Mouse (Mus musculus) CH12.LX (cell line): ENCODE data around the gene Zfp239. TPM values are rescaled to one million over a fixed set of nuclear protein-coding genes. Genes with fewer than 3 reads are reported as not detected.

Experiments
- DNase-seq: peaks from one replicate; pipeline ENCODE4 v3.0.0-alpha.2; 2013; ENCODE audit errors: extremely low read depth
- H3K27ac ChIP-seq: 2 replicates; pipeline ENCODE4 v1.5.1; 2012; ENCODE audit warnings: low read depth, mild to moderate bottlenecking, control low read depth, moderate library complexity; ENCODE audit not compliant: insufficient read depth
- H3K27me3 ChIP-seq: replicated peaks from 2 replicates; pipeline ENCODE3; 2012; ENCODE audit warnings: inconsistent platforms
- H3K36me3 ChIP-seq, 2 experiments: replicated peaks in 1 of 2; 2 replicates each; pipeline versions ENCODE3 to v1.6.1; 2012; ENCODE audit warnings: inconsistent platforms in 1 of 2, low read length in 1 of 2, mild to moderate bottlenecking in 1 of 2, mixed read lengths in 1 of 2, moderate library complexity in 1 of 2; ENCODE audit not compliant: control insufficient read depth in 1 of 2, insufficient read depth in 1 of 2
- H3K4me1 ChIP-seq, 2 experiments: 2 replicates each; pipeline ENCODE4 v1.6.1; 2012; ENCODE audit warnings: inconsistent platforms in 1 of 2, moderate library complexity in 1 of 2; ENCODE audit not compliant: insufficient read depth in 2 of 2, control insufficient read depth in 1 of 2
- H3K4me2 ChIP-seq: 2 replicates; pipeline ENCODE4 v1.6.1; 2012; ENCODE audit warnings: low read depth, mild to moderate bottlenecking, control low read depth; ENCODE audit not compliant: poor library complexity, insufficient read depth, severe bottlenecking
- H3K4me3 ChIP-seq, 3 experiments: fragments of 150-350 bp in 1 of 3; sonication (generic) in 1 of 3; replicated peaks in 1 of 3; 2 replicates each; pipeline versions ENCODE3 to v1.5.1; 2011 to 2012; ENCODE audit warnings: low read depth in 2 of 3, low read length in 2 of 3, mild to moderate bottlenecking in 2 of 3, moderate library complexity in 2 of 3, control low read depth in 1 of 3, improper control_type of control experiment in 1 of 3, inconsistent platforms in 1 of 3, mixed read lengths in 1 of 3; ENCODE audit not compliant: poor library complexity in 1 of 3
- H3K79me2 ChIP-seq: replicated peaks from 2 replicates; pipeline ENCODE4 v1.6.1; 2012; ENCODE audit warnings: mild to moderate bottlenecking, moderate library complexity; ENCODE audit not compliant: control insufficient read depth, poor library complexity, insufficient read depth, severe bottlenecking; ENCODE audit errors: extremely low read depth
- H3K9ac ChIP-seq: 2 replicates; pipeline ENCODE4 v1.6.1; 2012; ENCODE audit warnings: low read depth, mild to moderate bottlenecking, control low read depth, moderate library complexity; ENCODE audit not compliant: insufficient read depth
- H3K9me3 ChIP-seq: replicated peaks from 2 replicates; pipeline ENCODE3; 2012; ENCODE audit warnings: low read length, inconsistent platforms, mixed read lengths
- CHD1 ChIP-seq: IDR thresholded peaks from 2 replicates; pipeline ENCODE4 v1.6.1; 2012; ENCODE audit warnings: low read depth, low read length, improper control_type of control experiment, inconsistent platforms
- HCFC1 ChIP-seq: IDR thresholded peaks from 2 replicates; pipeline ENCODE4 v1.6.1; 2012; ENCODE audit warnings: low read depth, mild to moderate bottlenecking, inconsistent platforms, low read length, improper control_type of control experiment
- MAX ChIP-seq: IDR thresholded peaks from 2 replicates; pipeline ENCODE4 v1.6.1; 2011; ENCODE audit warnings: low read length, improper control_type of control experiment
- MEF2A ChIP-seq: IDR thresholded peaks from 2 replicates; pipeline ENCODE4 v1.6.1; 2014; ENCODE audit warnings: low read depth, mild to moderate bottlenecking, inconsistent platforms, low read length, improper control_type of control experiment, borderline replicate concordance
- MXI1 ChIP-seq: IDR thresholded peaks from 2 replicates; pipeline ENCODE4 v1.6.1; 2011; ENCODE audit warnings: mild to moderate bottlenecking, low read depth, low read length, improper control_type of control experiment
- MYC ChIP-seq: IDR thresholded peaks from 2 replicates; pipeline ENCODE4 v1.6.1; 2011; ENCODE audit warnings: low read depth, mild to moderate bottlenecking, improper control_type of control experiment, low read length
- POLR2AphosphoS2 ChIP-seq: IDR thresholded peaks from 2 replicates; pipeline ENCODE4 v1.6.1; 2011; ENCODE audit warnings: low read depth, low read length, improper control_type of control experiment
- RAD21 ChIP-seq: IDR thresholded peaks from 2 replicates; pipeline ENCODE4 v1.6.1; 2011; ENCODE audit warnings: low read depth, mild to moderate bottlenecking, low read length, improper control_type of control experiment, moderate library complexity
- SIN3A ChIP-seq: IDR thresholded peaks from 2 replicates; pipeline ENCODE4 v1.6.1; 2012; ENCODE audit warnings: low read length, improper control_type of control experiment, inconsistent platforms
- ZKSCAN1 ChIP-seq: IDR thresholded peaks from 2 replicates; pipeline ENCODE4 v1.6.1; 2012; ENCODE audit warnings: low read depth, inconsistent platforms, low read length, improper control_type of control experiment, borderline replicate concordance
- ZMIZ1 ChIP-seq: IDR thresholded peaks from 2 replicates; pipeline ENCODE4 v1.6.1; 2012; ENCODE audit warnings: low read depth, mild to moderate bottlenecking, inconsistent platforms, low read length, improper control_type of control experiment
- ZNF384 ChIP-seq: IDR thresholded peaks from 2 replicates; pipeline ENCODE4 v1.6.1; 2012; ENCODE audit warnings: low read depth, low read length, improper control_type of control experiment, inconsistent platforms
- dilution Hi-C: fragments of 300-500 bp; cut with MboI; formaldehyde crosslinking; loops from 2 replicates; pipeline ENCODE4 v1.14.3; 2020; ENCODE audit warnings: low sequenced_read_pairs; ENCODE audit not compliant: extremely low pct_unique_long_range_greater_than_20kb, extremely low pct_ligation_motif_present
- in situ Hi-C: fragments of 300-500 bp; cut with MboI; formaldehyde crosslinking; loops from 3 replicates; pipeline ENCODE4 v1.14.3; 2019; ENCODE audit warnings: low sequenced_read_pairs, low pct_ligation_motif_present, low pct_unique_long_range_greater_than_20kb, mixed read lengths
- polyA plus RNA-seq: library from polyadenylated mRNA; unstranded; fragments of >175 nt; gene quantifications from 2 replicates; pipeline ENCODE4 v1.2.1, GENCODE M21; 2012; ENCODE audit warnings: low read depth; ENCODE audit not compliant: insufficient read length
- total RNA-seq, 2 experiments: library from RNA; depleted of rRNA; stranded (reverse); fragments of 300-350 nt in 1 of 2; fragments of >200 nt in 1 of 2; gene quantifications; 2 replicates each; pipeline ENCODE4 v1.2.3; 2012 to 2014

The Zfp239 gene
- total and polyA plus RNA-seq, 3 experiments: 13.1 to 19.6 (median 16.6) TPM

GRCm38 (mm10) chr6:117907979-117908355 lies 46.1 kb downstream of the Zfp239 start:
- H3K4me3 ChIP-seq: peak overlapping the region; percentile 86 to 99 (median 96)
- H3K27ac ChIP-seq: peak overlapping the region; percentile 54
- TF ChIP-seq RAD21: no peak
- TF ChIP-seq SIN3A: 0 out of 2 replicates have a peak, but pooled peaks have one; percentile 43
- TF ChIP-seq MEF2A: no peak
- no peak for TF ChIP-seq ZMIZ1
- peak; percentile 11; the same call in 1 of the 2 replicates for TF ChIP-seq POLR2AphosphoS2
- H3K4me1 ChIP-seq: peaks cover 2 to 40% of the 10 kb centered on the region in 2 experiments; a peak in 3 of 4 replicates
- H3K9ac ChIP-seq: peak overlapping the region; percentile 92
- in situ Hi-C loops (no loop called here), dilution Hi-C loops (no loop called here)
- peaks cover 0 to 12% of the 10 kb centered on the region in 2 experiments for H3K36me3 ChIP-seq
- H3K4me2 ChIP-seq: peak overlapping the region; percentile 82
- H3K27me3 ChIP-seq: no peaks in the 10 kb centered on the region
- H3K79me2 ChIP-seq: peaks cover 86% of the 10 kb centered on the region
- no peaks in the 10 kb centered on the region for H3K9me3 ChIP-seq
- DNase-seq: no peak

GRCm38 (mm10) chr6:117908424-117908900 lies 46.6 kb downstream of the Zfp239 start:
- in situ Hi-C loops: no loop called here
- dilution Hi-C loops: no loop called here
- no peak for DNase-seq
- Histone ChIP-seq H3K27me3 (no peaks in the 10 kb centered on the region), H3K79me2 (peaks cover 86% of the 10 kb centered on the region), H3K27ac (no peak overlapping the region), H3K4me2 (peak overlapping the region; percentile 82), H3K9me3 (no peaks in the 10 kb centered on the region), H3K4me3 (peak overlapping the region; percentile 86 to 99 (median 96)), H3K9ac (peak overlapping the region; percentile 92), H3K4me1 (peaks cover 2 to 42% of the 10 kb centered on the region in 2 experiments; a peak in 3 of 4 replicates), H3K36me3 (peaks cover 0 to 16% of the 10 kb centered on the region in 2 experiments)
- TF ChIP-seq MYC (0 out of 2 replicates have a peak, but pooled peaks have one; percentile 15), ZNF384 (peak; percentile 47; the same call in 1 of the 2 replicates), SIN3A (no peak), ZKSCAN1 (no peak), CHD1 (0 out of 2 replicates have a peak, but pooled peaks have one; percentile 16)

DNA sequence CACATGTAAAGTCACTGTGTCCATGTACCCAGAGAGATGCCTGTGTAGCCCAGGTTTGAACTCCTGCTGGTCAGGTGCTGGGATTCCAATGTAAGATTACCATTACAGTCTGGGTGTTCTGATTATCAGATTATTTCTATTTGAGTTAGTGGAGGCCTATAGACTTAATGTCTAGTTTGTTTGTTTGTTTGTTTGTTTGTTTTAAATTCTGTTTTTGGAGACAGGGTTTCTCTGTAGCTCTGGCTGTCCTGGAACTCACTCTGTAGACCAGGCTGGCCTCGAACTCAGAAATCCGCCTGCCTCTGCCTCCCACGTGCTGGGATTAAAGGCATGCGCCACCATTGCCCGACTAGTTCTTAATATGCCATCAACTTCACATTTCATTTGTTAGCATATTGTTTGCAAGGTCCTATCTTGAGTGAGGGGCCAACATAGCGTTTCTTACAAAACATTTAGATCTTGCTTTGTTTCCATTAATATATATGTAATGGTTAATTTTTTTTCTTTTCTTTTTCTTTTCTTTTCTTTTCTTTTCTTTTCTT lies 48.3 kb downstream of the Zfp239 start:
- peaks cover 0 to 44% of the 10 kb centered on the region in 2 experiments; a peak in 2 of 4 replicates for H3K4me1 ChIP-seq
- TF ChIP-seq HCFC1 (no peak), MAX (peak; percentile 38; the same call in 1 of the 2 replicates), MXI1 (peak; percentile 51), MYC (peak; percentile 50; the same call in 1 of the 2 replicates)
- H3K27ac ChIP-seq: no peak overlapping the region
- no peak for DNase-seq
- in situ Hi-C loops (loop anchor here (10.0 kb wide), 1 partner anchor 45 kb away; the partner anchor contains the start of gene Zfp239), dilution Hi-C loops (no loop called here)
- H3K79me2 ChIP-seq: peaks cover 91% of the 10 kb centered on the region
- H3K9ac ChIP-seq: peak overlapping the region; percentile 92; the same call in 1 of the 2 replicates
- peaks cover 0 to 22% of the 10 kb centered on the region in 2 experiments for H3K36me3 ChIP-seq
- no peaks in the 10 kb centered on the region for H3K27me3 ChIP-seq
- no peaks in the 10 kb centered on the region for H3K9me3 ChIP-seq
- H3K4me2 ChIP-seq: peak overlapping the region; percentile 81
- H3K4me3 ChIP-seq: peak overlapping the region in 2 of 3 experiments; percentile 4 to 99
